Mouse (Mus musculus) cerebellum, adult (tissue): ENCODE results near the gene Utf1.

Experiments
- ATAC-seq: cut with Nextera tagmentation; 2 replicates; pipeline ENCODE4 v1.9.2; 2017; ENCODE audit warnings: mild to moderate bottlenecking, moderate library complexity, mixed read lengths; ENCODE audit not compliant: insufficient number of reproducible peaks, low FRiP score, low TSS enrichment

Gene Utf1

DNA sequence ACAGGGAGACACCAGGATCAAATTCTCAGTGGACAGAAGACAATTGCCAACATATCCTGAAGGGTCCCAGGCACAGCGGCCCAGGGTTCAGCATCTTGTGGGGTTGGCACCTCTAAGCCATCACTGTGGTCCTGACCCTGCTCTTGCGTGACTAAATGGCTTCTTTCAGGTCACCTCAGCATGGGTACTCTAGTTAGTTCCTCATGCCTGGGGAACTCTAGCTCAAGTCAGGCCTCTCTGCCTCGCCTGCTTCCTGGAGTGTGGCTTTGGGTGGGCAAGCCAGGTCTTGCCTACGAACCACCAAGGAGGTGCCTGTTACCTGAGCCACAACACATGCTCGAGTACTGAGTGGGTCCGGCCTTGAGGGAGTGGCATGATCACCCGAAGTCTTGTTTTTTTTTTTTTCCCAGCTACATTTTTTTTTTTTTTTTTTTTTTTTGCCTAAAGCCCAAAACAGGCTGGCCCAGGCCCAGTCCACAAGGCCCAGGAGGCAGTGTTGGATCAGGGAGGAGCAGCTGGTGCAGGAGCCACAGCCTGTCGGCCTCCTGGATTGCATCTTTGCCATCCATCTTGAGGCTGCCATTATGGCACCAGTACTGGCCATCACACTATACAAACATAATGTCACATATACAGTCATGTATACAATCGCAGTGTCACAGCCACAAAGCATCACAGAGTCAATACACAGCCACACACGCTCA is 26.8 kb downstream of the Utf1 start:
- ATAC-seq = no peak

DNA sequence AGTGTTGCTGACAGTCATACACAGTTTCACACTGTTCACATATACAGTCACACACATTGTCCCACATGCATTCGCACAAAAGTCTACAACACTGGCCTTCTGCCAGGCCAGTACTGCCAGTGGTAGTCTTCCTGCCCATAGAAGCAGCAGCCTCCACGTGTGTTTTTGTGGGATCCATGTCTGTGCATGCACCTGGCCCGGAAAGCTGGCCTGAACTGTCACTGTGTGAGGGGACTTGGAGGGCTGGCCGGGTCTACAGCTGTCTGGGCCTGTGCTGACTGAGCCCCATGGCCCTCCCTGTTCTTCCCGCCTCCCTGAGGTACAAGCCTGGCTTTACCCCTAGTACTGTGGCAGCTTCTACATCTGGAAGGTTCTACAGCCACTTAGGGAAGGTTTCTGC is 27.4 kb downstream of the Utf1 start:
- ATAC-seq = no peak

DNA sequence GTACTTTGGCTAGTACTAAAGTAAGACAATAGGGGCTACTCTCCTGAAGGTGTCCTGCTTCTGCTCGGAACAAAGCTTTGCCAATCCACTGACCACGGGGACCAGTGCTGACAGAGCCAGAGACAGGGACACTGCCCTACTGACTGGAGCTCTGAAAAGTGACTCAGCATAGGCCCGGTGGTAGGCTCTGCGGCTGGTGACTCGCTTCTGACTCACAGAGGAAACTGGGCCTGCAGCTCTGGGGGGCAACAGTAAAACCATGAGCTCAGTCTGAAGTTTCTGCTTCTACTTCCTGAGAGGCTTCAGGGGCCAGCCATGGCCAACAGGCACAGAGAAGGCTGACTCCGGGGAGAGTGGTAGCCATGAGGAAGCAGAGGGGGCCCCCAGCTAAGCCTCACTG is 27.8 kb downstream of the Utf1 start:
- no peak for ATAC-seq

DNA sequence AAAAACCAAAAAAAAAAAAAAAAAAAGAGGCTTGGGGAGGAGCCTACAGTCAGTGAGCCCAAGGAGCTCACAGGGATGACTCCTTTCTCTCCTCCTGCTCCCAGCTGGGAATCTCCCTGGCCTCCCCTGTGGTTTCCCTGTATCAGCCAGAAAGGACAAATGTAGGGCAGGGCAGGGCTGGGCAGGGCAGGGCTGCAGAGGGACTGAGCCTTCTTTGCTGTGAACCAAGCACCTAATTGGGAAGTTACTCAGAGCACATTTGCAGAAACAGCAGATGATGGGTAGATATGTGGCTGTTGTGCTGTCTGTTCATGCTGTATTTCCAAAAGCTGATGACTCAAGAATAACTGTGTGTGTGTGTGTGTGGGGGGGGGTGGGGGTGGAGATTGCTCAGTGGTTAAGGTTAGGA is 29.3 kb downstream of the Utf1 start:
- no peak for ATAC-seq

DNA sequence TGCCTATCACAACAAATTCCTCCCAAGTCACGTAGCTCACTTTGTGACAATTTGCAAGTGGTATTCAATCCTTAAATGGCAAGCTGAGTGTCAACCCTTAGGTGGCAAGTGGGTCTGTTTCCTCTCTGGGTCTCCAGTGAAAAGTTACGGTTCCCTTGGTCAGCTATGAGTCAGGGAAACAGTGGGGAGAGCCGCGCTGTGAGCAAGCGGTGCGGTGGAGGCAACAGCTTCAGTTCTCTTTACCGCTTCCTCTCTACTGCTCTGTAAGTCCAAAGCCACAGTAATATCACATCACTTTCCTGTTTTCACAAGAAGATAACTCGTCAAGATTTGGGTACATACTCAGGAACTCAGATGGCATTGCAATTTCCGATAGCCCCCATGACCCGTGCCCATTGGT is 30.7 kb downstream of the Utf1 start:
- no peak for ATAC-seq

DNA sequence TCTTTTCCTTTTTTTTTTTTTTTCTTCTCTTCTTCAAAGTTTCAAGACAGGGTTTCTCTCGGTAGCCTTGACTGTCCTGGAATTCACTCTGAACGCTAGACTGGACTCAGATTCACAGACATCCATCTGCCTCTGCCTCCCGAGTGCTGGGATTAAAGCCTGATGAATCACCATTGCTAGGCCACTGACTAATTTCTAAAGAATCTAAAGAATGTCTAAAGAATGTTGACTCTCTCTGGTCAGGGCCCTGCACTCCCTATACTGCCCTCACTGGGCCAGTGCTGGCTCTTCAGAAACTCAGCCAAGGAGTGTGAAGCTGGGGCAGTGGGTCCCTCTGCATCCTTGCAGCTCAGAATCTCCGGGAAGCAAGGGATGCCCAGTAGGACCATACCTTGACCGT is 31.9 kb downstream of the Utf1 start:
- ATAC-seq = no peak

DNA sequence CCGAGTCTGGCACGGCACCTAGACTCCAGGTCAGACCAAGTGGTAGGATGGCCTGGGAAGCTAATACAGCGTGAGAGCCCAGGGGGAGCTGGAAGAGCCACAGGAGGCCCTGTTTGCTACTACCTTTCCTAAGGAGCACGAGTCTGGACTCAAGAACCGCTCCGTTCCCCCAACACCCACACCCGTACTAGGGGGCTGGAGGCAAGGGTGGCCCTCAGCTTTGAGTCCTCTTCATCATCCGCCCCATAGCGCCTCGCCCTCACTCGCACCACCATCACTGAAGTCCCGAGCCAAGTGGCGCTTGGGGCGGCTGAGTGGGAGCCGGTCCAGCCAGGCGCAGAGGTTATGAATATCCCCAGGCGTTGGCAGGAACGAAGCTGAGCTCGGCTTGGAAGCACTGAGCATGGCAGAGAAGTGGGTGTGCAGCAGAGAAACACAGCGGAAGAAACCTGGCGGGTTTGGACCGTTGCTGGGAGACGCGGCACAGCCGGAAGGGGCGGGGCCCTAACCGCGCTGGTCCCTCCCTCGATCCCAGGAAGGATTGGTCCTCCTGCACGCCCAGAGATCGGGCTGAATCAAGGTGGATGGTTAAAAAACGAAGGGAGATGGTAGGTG is 34.8 kb downstream of the Utf1 start, which contains the start of gene 6430531B16Rik:
6430531B16Rik (minus strand) TSS at position 478 of the 615 bp plus-strand sequence.
- ATAC-seq = peak; percentile 85

DNA sequence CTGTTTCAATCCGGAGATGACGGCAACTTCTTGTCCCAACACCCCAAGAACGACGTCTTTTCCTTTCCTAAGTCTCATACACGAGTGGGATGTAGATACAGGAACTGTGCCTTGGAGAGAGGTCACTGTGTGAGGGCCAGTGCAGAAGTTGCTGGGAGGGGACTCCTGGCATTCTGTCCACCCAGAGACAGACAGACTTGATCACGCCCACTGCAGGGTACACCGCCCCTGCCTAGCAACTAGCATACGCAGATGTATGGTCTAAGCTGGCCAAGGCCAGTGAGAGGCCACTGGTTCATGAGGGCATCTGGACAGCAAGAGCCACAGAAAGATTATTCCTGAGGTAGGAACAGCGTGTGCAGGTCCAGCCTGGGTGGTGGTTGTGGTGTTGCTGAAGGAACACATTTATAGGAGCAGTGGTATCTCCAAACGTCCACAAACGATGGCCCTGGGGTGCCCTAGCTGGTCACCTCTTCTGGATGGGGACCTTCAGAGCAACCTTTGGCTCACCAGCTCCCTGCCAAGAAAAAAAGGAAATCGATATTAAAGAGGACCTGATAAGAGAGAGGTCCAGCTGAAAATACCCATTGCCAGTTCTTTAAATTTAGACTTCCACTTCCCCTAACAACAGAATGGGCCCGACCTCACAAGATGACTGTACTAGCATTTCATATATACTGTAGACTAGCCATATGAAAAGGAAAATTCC is 35.6 kb downstream of the Utf1 start:
- no peak for ATAC-seq

DNA sequence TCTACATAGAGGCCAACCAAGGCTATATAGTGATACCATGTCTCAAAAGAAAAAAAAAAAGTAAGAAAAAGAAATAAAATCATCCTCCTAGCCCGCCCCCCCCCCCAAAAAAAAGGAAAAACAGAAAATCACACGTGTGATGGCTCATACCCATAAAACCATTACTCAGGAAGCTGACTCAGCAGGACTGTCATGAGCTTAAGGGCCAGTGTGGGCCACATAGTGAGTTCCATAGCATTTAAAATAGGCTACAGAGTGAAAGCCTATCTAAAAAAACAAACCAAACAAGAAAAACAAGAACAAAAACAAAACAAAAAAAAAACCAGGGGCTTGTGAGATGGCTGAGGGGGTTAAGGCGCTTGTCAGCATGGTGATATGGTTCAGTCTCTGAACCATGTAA is 37.2 kb downstream of the Utf1 start:
- no peak for ATAC-seq

DNA sequence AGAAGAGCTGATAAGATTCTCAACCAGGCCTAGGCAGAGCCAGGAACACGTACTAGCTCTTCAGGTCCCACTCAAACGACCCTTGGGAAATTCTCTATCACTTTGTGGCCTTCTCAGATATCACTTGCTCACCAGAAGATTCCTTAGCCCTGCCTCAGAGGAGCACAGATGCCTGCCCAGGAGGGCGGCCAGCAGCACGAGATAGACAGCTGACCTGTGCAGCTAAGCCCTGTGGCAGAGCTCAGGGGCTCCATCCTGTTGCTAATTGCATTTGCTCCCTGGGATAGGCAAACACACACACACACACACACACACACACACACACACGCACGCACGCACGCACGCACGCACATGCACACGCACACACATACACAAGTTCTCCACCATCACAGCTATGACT is 38.5 kb downstream of the Utf1 start:
- ATAC-seq = no peak

DNA sequence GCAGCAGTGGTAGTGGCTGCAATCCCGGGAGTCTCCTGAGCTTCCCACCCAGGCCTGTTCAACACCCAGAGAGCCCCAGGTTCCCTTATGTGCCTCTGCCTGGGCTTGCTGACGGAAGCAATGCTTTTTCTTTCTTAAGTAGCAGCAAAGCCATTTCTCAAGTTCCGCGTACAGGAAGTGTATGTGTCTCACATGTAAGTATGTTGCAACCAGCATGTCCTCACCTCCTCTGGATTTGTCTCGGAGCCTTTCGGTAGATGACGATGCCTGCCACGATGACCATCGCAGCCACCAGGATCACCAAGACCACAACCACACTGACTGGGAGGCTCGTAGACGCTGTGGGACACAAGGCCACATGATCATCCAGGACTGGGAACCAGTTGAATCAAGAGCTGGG is 40.9 kb downstream of the Utf1 start:
- ATAC-seq = no peak

DNA sequence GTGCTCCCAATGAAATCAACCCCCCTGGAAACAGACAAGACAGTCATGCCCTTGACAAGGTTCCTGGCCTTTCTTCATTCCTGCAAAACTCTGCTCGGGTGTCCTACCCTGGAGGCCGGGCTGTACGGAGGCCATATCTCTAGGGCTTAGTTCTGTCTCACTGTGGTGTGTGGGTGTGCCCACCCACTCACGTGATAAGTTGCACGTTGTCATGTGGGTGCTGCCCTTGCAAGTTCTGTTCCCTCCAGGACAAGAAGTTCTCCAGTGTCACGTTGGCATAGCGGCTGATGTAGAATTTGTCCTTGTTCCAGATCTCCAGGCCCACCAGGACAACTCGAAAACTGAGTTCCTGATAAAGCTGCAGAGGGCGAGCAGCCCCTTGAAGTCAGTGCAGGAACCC is 44.7 kb downstream of the Utf1 start:
- no peak for ATAC-seq

DNA sequence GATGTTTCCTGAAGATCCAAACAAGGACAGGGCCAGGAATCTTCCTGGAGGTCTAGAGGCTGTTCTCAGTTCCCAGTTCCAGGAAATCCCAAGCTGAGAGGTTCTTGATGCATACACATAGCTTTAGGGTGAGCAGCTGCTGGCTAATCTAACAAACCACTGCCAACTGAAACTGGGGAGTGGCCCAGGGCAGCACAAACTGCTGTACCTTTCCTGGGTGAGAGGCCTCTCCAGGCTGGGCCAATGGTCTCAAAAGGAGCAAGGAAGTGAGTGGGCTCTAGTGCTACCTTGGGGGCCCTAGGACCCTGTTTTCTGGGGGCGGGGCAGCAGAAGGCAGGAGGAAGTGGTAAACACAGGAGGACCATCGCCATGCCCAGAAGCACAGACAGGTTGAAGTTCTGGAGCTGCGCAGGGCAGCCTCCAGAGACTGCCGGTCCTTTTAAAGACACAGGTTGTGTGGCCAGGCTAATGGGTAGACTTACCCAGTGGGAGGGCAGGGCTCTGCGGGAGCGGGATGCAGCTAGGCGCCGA is 47.3 kb downstream of the Utf1 start:
- no peak for ATAC-seq

DNA sequence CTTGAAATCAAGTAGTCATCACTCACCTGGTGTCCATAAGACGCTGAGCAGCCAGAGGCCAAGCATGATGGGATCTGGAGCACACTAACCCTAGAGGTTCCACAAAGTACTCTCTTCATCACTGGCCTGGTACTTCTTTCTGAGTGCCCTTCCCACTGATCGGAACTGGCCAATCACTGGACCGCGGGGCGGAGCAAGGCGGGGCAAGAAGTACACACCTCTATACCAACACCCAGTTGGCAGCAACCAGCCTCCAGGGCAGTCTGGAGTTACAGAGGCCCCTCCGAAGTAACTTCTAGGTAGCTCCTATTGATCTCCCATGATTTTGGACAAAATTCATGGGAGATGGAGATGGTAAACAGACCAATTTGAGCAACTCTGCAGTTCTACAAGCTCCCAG is 48.8 kb downstream of the Utf1 start, which contains the start of gene Adam8:
Adam8 (minus strand) TSS at position 157 of the 400 bp plus-strand sequence.
- ATAC-seq = no peak

DNA sequence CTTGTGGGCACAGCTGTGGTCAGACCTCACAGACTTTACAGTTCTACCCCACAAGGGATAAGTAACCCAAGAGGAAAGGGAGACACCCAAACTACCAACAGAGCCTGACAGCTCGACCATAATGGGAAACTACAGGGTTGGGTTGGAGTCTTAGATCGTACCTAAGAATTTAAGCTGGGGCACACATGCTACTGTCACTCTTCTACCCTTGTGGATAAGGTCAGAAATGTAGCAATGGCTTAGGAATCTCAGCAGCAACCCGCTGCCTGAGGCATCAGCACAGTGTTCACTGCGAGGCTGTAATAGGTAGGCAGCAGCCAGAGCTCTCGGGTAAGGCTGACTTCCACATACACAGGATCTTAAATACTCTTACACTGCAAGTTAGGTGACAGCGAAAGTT is 49.9 kb downstream of the Utf1 start:
- no peak for ATAC-seq

DNA sequence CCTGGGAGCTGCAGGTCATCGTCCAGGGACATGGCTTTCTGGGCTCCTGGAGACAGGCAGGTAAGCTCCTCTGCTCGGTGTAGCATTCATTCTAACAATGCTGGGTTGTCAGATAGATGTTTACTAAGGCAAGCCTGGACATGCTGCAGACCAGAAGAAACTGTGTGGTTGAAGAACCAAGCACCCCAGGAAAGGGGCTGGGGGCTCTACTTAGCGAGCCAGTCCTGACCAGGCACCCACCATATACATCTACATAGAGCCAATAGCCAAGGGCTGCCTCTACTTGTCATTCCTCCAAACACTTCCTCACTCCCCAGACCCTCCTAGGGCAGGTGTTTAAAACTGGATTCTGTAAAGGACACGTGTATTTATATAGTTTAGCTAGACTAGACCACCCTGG is 50.6 kb downstream of the Utf1 start:
- ATAC-seq = no peak

DNA sequence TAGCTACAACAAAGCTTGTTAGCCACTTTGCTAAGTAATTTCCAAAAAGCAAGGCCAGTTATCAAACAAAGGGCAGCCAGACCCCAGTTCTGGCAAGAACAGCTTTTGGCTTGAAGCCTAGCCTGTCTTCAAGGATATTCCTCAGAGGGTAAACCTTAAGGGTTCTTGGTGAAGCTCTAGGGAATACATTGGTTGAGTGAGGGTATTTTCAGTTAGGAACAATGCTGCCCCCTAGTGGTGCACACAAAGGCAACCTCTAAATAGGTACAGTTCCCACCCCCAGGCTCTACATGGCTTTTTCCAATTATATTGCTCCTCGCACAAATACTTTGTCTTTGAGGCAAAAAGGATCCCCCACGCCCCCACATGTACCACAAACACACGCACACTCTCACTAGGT is 51.1 kb downstream of the Utf1 start:
- ATAC-seq = no peak
